Mouse (Mus musculus) gastrocnemius, postnatal 14 days (tissue): Measurements from ENCODE around the gene Sgpp1. TPM values are rescaled to one million over a fixed set of nuclear protein-coding genes. Genes with fewer than 3 reads are reported as not detected.
A peak's percentile ranks its signal among the peaks of the same experiment; 100 is the strongest.

Experiments used
- DNase-seq: peaks from one replicate; pipeline ENCODE4 v3.0.0; 2021; ENCODE audit warnings: mixed read lengths
- intact Hi-C: fragments of 180-260 bp; cut with DNase I; formaldehyde crosslinking; loops from one replicate; pipeline ENCODE4 v1.15.1; 2025; ENCODE audit warnings: low total_unique reads
- long read RNA-seq, 2 experiments: library from polyadenylated mRNA; stranded (forward); transcript quantifications; one replicate each; pipeline ENCODE4 v2.0.0; 2021
- total RNA-seq, 2 experiments: library from RNA; stranded (reverse); gene quantifications; 2 replicates each; pipeline ENCODE4 v1.2.3; 2021

Sgpp1 gene
- total RNA-seq, result 10 to 100 TPM; 12.1 to 14.5 TPM
- long read RNA-seq, experiment 1, transcript Sgpp1-201 (3 exons, 3,323 nt), result major isoform, 13 of 14 reads
- long read RNA-seq, experiment 1, partial matches to known transcripts, result 0 of 14 reads
- long read RNA-seq, experiment 1, other reads (novel, unspliced or antisense), result 1 of 14 reads
- long read RNA-seq, experiment 2, transcript Sgpp1-201 (3 exons, 3,323 nt), result major isoform, 11 of 11 reads
- long read RNA-seq, experiment 2, partial matches to known transcripts, result 0 of 11 reads
- long read RNA-seq, experiment 2, other reads (novel, unspliced or antisense), result 0 of 11 reads

DNA sequence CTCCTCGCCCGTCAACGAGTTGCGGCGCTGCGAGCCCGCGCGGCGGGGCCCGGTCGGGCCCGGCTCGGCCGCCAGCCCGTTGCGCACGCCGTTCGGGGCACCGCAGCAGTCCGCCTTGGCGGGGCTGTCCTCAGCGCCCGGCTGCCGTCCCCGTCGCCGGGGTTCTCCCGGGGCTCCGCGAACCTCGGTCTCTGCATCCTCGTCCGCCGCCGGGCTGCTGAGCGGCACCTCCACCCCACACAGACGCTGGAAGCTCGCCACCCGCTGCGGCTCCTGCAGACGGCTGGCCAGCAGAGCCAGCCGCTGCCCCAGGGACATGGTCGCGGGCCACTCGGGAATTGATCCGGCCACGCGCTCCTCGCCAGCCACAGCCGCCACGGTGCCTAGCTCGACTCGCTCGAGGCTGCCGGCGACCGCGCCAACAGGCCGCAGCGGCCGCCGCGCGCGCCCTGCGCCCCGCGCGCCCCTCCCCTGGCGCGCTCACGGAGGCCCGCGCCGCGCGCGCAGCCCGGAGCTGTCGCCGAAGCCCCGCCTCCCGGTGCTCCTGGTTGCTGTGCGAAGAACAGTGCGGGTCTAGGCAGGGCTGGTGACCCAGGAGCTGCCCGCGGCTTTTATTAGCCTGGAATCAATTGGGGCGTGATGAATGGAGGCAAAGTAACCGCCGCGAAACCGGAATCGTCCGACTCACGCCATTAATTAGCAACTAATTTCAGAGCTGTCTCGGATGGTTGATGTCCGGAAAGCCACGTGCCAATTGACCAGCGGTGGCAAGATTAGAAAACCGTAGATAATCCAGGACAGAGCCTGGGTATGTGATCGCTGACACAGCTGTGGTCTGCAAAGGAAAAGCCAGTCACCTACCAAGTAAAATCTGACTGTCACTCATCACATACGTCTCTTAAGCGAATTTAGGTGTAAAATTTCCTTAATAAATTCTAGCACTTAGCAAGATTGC lies at the start of gene Sgpp1:
Gene Sgpp1 (minus strand): TSS at position 484 of the 955 bp plus-strand sequence.
- intact Hi-C loops, result no loop called here
- peak; percentile 86 for DNase-seq

DNA sequence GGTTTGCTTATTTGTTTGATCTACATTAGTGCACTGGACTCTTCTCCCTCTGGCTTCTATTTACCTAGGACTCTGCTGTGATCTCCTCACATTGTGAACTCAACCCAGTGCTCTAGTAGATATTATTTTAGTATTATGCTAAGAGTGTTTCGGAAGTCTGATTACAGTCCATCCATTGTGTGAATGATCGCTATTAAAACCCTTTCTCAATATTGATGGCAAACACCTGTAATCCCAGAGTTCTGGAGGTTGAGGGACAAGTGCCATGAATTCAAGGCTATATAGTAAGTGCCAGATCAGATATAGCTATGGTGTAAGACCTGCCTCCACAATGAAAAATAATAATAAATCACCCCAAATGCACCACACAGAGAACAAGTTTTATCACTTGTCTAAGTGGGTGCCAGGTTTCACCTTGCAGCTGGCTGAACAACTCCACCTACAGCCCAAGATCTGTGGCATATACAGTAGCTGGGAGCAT lies 48.8 kb upstream of the Sgpp1 start:
- intact Hi-C loops, result loop anchor here (10.0 kb wide), 1 partner anchor 170 kb away; no protein-coding TSS in a partner anchor
- DNase-seq, result no peak

DNA sequence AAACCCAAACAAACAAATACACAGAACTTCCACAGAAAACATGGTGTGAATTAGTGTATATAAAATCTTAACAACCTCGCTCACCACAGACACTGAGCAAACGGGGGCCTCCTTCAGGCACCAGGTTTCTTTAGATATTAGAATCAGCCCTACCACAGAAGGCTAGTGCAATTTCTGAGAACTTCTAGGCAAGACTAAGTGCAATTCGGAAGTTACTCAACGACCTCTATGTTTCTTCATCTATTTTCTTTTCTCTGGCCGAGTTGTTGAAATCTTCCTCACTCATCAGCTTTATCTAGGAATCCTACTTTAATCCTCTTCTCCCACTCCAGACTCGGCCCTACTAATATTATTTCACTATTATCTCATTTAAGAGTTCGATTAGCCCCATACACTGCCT lies 46.5 kb upstream of the Sgpp1 start:
- intact Hi-C loops, result loop anchor here (10.0 kb wide), 1 partner anchor 173 kb away; no protein-coding TSS in a partner anchor

DNA sequence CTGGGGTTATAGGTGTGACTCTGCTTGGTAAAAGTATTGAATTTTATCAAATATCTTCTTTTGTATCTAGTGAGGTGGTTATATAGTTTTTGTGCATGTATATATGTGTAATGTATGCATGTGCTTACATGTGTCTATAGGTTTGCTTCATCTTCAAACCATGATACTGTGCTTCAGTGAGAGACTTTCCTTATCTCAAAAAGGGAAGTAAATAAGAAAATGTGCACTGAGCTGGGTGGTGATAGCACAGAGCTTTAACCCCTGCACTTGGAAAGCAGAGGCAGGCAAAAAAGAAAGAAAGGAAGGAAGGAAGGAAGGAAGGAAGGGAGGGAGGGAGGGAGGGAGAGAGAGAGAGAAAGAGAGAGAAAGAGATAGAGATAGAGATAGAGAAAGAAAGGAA lies 45.9 kb upstream of the Sgpp1 start:
- DNase-seq, result no peak
- intact Hi-C loops, result loop anchor here (10.0 kb wide), 1 partner anchor 173 kb away; no protein-coding TSS in a partner anchor

More for the DNA sequence above, 46.5 kb upstream of the Sgpp1 start:
- DNase-seq, result no peak

DNA sequence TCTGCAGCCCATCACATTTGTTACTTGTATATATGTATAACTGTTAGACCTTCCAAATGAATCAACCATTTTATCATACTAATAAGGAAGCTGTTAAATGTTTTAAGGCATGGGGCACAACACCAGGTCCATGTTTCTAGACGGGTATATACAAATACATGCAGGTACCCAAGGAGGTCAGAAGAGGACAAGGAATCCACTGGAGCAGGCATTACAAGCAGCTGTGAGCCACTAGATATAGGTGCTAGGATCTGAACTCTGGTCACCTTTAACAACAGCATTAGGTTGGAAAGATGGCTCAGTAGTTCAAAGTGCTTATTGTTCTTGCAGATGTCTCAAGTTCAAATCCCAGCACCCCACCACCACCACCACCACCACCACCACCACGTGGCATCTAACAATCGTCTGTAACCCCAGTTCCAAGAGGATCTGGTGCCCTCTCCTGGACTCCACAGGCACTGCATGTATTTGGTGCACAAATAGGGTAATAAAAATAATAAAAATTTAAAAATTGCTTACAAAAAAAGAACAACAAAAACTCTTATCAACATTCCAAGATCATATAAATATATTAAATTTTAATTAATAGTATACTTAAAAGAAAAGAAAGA lies 37.0 kb upstream of the Sgpp1 start:
- intact Hi-C loops, result no loop called here
- DNase-seq, result peak; percentile 49

DNA sequence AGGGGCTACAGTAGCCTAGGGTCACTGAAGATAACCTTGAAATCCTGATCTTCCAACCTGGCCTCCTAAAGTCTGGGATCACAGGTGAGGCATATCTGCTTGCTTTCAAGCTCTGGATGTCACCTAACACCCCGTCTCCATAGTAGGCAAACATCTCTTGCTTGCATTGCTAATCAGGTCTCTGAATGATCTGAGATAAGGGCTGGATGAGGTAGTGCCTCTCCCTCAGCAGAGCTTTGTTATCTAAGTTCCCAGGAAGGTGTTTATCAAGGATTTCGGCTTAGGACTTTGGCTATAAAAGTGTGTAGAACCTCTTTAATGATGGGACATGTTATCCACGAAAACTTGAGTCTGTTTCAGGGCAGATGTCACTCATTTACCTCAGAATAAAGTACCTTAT lies 35.9 kb upstream of the Sgpp1 start:
- intact Hi-C loops, result no loop called here
- DNase-seq, result no peak

DNA sequence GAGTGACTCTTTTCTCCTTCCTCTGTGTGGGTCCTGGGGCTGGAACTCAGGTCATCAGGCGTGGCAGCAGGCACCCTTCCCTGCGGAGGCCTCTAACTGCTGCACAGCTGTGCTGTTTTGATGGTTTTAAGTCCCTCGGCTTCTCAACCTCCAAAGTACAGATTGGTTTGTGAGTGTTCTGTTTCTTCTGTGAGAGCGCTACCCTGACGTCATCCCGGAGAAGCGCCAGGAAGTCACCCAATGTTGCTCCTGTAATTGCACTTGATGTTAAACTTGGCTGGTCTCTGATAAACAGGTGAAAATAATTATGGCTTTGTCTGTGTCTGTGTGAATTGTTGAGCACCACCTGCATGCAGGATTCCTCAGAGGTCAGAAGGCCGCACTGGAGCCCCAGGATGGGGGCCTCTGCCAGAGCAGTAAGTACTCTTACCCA lies 31.4 kb upstream of the Sgpp1 start:
- intact Hi-C loops, result loop anchor here (10.0 kb wide), 1 partner anchor 92 kb away; no protein-coding TSS in a partner anchor
- peak; percentile 46 for DNase-seq

DNA sequence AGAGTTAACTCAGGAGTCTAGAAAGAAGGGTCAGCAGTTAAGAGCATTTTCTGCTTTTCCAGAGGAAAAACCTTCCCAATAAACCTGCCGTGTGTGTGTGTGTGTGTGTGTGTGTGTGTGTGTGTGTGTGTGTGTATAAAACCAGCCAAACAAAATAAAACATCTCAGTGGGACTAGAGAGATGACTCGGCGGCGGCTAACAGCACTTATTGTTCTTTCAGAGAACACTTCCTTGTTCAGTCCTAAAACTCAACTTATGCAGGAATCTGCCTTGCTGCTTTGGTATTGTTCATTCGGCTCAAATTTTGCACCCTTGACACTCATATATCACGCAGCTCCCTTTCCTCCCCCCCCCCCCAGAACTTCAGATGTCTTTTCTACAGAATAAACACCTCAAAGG lies 30.9 kb upstream of the Sgpp1 start:
- no peak for DNase-seq
- intact Hi-C loops, result loop anchor here (10.0 kb wide), 1 partner anchor 92 kb away; no protein-coding TSS in a partner anchor

DNA sequence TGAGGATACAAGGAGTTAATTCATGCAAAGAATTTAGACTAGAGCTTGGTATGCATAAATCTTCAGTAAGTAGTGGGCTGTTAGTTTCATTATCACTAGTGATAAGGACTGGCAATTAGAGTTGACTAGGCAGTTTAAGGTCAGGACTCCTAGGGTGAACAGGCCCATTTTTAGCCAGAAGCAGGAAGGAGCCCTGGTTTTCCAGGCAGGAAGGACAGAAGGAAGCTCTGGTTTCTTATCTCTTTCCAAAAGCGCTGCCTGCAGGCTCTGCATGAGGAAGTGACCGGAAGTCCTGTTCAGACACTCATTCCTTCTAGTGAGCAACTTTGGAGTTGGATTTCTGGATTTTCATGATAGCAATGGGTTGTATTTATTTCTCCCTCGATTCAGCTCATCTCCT lies 30.2 kb upstream of the Sgpp1 start:
- intact Hi-C loops, result loop anchor here (10.0 kb wide), 1 partner anchor 91 kb away; no protein-coding TSS in a partner anchor
- DNase-seq, result no peak

DNA sequence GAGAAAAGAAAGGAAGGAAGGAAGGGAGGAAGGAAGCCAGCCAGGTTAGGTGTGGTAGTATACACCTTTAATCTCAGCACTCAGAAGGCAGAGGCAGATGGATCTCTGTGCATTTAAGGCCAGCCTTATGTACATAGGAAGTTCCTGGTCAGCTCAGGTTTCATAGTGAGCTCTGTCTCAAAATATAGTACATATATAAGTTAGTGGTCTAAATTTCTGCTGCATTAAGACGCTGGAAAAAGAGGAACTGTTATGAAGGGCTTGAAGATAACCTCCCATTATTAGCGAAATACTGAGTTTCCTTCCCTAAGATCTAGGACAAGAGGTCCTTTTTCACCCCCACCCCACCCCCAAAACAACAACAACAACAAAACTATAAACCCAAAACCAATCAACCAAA lies 20.9 kb upstream of the Sgpp1 start:
- DNase-seq, result no peak
- intact Hi-C loops, result no loop called here

DNA sequence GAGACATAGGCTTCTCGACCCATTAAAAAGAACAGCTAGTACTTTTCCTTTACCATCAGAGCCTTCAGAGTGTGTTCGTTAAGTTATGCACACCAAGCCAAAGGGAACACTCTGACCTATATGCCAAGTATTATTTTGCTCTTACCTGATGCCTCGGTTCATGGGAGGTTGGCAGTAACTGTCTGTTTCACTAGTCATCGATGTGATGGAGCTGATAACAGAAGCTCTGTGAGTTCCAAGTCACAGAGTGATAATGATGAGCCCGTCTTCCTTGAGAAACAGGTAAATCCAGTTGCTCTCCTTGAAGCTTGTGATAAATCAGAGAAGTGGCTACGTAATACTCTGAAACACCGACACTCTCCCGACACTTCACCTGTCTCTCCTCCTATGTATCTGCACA lies 18.2 kb upstream of the Sgpp1 start:
- intact Hi-C loops, result no loop called here
- no peak for DNase-seq

DNA sequence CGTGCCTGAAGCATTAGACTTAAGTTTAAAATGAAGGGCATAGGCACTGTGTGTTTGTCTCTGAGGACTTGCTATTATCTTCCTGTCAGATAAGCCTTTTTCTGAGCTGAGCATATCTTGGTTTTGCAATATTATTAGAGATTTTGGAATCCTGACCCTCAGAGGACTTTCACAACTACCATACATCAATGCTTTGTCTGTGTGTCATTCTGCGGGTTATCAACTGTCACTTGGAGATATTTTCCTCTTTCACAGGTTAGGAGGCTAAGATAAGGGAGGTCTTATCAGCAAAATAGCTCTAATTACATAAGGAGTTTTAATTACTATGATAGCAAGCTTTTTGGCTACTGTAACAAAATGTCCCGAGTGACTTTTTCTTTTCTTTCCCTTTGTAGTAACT lies 16.5 kb upstream of the Sgpp1 start:
- intact Hi-C loops, result no loop called here
- no peak for DNase-seq

DNA sequence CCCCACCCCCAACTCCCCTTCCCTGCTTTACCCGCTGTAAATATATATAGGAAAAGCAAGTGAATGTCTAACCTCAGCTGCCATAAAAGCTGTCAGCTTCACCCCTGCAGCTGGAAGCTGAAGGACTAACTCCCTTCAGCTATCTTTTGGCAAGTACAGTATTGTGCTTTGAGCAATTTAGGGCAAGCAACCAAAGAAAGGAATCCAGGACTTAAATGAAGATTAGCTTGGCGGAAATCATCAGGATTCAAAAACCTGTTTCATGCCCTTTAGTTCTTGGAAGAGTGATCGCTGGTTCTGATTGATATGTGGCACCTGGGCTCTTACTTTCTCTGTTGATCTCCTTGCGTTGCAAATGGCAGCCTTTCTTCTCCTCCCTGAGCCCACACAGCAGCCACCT lies 13.0 kb upstream of the Sgpp1 start:
- intact Hi-C loops, result loop anchor here (10.0 kb wide), 1 partner anchor 1034 kb away; no protein-coding TSS in a partner anchor
- DNase-seq, result no peak

DNA sequence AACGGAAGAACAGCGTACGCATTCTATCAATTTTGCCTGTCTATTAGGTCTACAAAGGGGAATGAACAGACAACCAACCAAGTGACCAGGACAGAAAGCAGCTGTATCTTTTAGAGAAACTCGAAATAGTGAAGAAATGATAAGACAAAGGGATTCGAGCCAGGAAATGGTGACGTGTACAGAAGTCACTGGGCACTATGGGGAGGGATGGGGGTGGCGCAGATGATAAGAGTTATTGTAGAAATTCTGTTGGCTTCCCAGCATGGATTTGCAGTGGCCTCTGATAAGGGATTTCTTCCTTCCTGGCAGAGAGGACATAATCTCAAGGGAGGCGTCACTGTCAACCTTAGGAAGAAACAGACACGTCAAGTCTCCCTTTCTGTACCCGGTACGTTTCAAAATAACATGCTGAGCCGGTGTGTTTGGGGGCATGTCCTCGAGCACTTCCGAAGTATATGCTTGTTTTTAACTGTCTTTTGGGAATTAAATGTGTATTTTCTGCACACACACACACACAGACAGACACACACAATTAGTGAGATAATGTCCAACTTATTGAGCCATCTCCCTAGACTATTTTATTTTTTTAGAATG lies 10.3 kb upstream of the Sgpp1 start:
- intact Hi-C loops, result loop anchor here (10.0 kb wide), 1 partner anchor 1031 kb away; no protein-coding TSS in a partner anchor
- no peak for DNase-seq

DNA sequence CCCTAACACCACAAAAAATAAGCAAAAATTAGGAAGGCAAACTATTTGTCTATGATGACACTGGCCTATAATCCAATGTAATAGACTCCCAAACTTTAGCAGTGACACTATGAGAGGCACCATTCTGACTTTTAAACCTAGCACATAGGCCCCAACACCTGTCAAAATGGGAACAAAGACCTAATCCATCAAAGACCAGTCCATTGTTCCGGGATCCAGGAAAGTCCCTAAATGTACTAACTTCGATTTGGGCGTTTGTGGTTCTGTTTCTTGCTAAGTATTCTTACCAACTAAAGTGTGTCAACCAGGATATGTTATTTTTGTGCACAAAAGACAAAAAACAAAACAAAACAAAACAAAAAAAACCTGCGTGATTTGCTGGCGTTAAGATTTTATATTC lies 6.6 kb upstream of the Sgpp1 start:
- DNase-seq, result no peak
- intact Hi-C loops, result loop anchor here (10.0 kb wide), 1 partner anchor 1027 kb away; no protein-coding TSS in a partner anchor

DNA sequence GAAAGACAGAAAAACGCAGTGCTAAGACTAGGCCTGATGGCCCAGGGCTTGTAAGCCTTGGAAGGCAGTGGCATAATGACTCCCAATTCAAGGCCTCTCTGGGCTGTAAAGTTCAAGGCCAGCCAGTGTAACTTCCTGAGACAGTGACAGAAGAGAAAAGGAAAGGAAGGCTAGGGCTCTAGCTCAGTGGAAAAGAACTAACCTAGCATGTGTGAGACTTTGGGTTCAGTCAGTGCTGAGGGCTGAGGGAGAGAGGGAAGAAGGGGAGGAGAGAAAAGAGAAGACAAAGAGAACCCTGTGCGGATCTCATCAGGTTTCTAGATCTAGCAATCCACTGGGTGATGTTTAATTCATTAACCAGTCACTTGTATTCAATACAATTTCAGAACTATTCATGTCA lies 5.7 kb upstream of the Sgpp1 start:
- DNase-seq, result no peak
- intact Hi-C loops, result loop anchor here (10.0 kb wide), 1 partner anchor 1026 kb away; no protein-coding TSS in a partner anchor

DNA sequence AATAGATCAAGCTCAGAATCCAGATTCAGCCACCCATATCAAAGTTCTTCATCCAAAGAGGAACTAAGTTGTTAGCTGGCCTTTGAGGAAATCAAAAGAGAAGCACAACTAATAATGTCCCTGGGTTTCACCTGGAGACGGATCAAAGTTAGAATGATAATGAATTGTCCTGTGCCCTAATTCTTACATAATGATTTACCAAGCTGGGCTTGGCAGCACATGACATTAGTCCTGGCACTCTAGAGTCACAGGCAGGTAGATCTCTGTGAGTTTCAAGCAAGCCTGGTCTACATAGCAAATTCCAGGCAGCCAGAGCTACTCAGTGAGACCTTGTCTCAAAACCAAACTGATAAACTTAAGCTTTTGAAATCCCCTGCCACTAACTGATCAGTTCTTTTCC lies 4.9 kb upstream of the Sgpp1 start:
- intact Hi-C loops, result loop anchor here (10.0 kb wide), 1 partner anchor 1026 kb away; no protein-coding TSS in a partner anchor
- DNase-seq, result no peak

DNA sequence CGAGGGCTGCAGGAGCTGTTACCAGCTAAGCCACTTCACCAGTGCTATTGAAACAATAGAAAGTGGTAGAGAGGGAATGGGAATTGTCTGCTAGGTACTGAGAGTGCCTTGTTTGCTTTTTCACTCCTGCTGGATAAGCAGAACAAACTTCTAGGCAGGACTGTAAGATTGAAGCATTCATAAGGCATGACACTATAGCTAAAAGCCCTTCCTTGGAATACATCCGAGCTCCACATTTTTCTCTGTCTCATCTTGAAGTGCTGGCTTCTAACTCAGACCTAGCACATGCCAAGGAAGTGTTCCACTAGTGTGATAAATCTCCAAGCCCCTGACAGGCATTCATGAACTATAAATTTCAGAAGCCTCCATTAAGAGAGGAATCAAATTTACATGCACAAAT lies 4.1 kb upstream of the Sgpp1 start:
- DNase-seq, result no peak
- intact Hi-C loops, result loop anchor here (10.0 kb wide), 1 partner anchor 1025 kb away; no protein-coding TSS in a partner anchor

DNA sequence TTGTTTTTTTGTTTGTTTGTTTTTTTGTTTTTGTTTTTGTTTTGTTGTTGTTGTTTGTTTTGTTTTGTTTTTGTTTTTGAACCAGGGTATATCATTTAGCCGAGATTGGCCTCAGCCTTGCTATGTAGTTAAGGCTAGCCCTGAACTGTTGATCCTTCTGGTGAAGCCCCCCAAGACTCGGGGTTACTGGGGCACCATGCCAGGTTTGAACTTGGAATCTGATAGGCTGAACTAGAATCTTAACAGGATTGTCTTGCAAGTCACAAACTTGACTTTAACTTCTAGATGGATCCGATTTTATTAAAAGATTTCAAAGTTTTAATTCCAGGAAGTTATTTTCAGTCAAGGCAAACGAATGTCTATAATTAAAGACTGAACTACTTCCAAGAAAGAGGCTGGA lies 767 bp upstream of the Sgpp1 start:
- no peak for DNase-seq
- intact Hi-C loops, result no loop called here
